Mouse (Mus musculus) brain, adult 10 weeks (tissue): ENCODE measurements around the gene Gpr89. TPM values are rescaled to one million over a fixed set of nuclear protein-coding genes. Genes with fewer than 3 reads are reported as not detected.

Source experiments
- polyA plus RNA-seq: library from polyadenylated mRNA; stranded (reverse); fragments of 350-450 nt; fragmentation: Illumina TruSeq; extraction: RNeasy Lipid Tissue Mini Kit (QIAGEN cat#74804); gene quantifications from one replicate; pipeline ENCODE4 v1.2.3, GENCODE M21; 2015; ENCODE audit warnings: low read depth, low replicate concordance

Gpr89 gene
- 29.8 TPM for polyA plus RNA-seq

DNA sequence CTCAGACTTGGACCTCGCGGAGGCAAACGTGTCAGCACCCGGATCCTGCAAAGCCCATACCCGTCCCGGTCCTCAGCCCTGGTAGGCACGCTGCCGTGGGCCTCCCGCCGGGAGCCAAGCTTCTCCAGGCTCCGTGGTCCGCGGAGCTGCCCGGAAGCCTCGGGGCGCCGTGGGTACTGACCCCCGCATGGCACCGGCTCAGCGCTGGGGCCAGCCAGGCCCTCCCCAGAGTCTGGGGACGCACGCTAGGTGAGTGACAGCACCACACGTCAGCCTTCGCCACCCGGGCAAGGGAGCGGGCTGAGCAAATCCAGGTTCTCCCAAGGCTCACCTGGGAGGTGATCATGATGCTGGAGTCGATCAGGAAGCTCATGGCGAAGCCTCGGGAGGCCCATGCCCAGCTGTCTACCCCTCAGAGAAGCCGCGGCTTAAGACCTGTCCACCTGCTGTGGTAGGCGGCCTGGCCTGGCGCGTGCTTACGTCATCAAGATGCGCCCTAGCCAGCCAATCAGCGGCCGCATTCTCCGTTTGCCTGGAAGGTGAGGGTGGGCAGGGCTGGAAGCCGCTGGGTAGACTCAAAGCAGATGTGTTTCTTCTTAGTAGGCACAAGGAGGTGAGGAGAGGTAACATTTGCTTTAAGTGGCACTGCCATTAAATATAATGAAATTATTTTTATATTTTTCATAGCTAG, at the start of gene Gpr89:
Gene Gpr89, minus strand, starts transcription at position 496 of the 691 bp plus-strand sequence.

GRCm38 (mm10) chr3:96925920-96926319, 20.8 kb upstream of the Gpr89 start, which contains the start of gene Gja8:
TSS of gene Gja8 (minus strand) at chr3:96926020.

DNA sequence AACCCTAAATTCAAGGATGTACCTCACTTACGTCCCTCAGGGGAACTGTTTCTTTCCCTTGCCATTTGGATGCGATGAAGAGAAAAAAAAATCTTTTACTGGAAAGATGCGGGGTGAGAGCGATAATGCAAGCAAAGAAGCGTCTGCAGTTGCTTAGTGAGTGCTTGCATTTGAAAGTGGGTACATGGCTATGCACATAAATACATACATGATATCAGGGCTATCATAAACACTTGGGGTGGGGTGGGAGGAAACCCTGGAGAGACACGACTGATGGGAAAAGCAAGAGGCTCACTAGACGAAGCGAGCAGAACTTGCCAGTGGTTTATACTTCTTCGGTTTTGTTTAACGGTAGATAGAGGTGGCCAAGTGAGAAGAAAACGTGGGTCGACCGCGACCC, 753 bp downstream of the Gpr89 start, which contains the start of gene Gja5:
Gene Gja5, plus strand, starts transcription at position 301 of the 400 bp plus-strand sequence.

GRCm38 (mm10) chr3:96828984-96829383, 76.2 kb downstream of the Gpr89 start, which contains the start of the genes Pdzk1 and Cd160:
TSS of gene Pdzk1 (plus strand) at chr3:96829284.
TSS of gene Cd160 (minus strand) at chr3:96829351.

Other genes with a start within 250 kb of the Gpr89 start
- gene Ankrd35, start 235.2 kb downstream of the Gpr89 start, polyA plus RNA-seq = 6.8 TPM
- 23.9 TPM for gene Pias3, start 209.0 kb downstream of the Gpr89 start, polyA plus RNA-seq
- 13.2 TPM for gene Nudt17, start 196.8 kb downstream of the Gpr89 start, polyA plus RNA-seq
- gene Polr3c, start 177.7 kb downstream of the Gpr89 start, polyA plus RNA-seq = 28.5 TPM
- 60.1 TPM for gene Rnf115, start 177.7 kb downstream of the Gpr89 start, polyA plus RNA-seq
- gene Pdzk1, start 76.1 kb downstream of the Gpr89 start, polyA plus RNA-seq = not detected
- not detected for gene Cd160, start 76.0 kb downstream of the Gpr89 start, polyA plus RNA-seq
- 0.27 TPM for gene Gja5, start 653 bp downstream of the Gpr89 start, polyA plus RNA-seq
- gene Gja8, start 20.7 kb upstream of the Gpr89 start, polyA plus RNA-seq = not detected